Mouse (Mus musculus) spleen, postnatal 14 days (tissue): ENCODE measurements around the gene Syt7.
A peak's percentile ranks its signal among the peaks of the same experiment; 100 is the strongest.

Experiments
- DNase-seq, 2 experiments: peaks; one replicate each; pipeline ENCODE4 v3.0.0; 2021 to 2022; ENCODE audit warnings: low spot score in 2 of 2

Syt7 gene

DNA sequence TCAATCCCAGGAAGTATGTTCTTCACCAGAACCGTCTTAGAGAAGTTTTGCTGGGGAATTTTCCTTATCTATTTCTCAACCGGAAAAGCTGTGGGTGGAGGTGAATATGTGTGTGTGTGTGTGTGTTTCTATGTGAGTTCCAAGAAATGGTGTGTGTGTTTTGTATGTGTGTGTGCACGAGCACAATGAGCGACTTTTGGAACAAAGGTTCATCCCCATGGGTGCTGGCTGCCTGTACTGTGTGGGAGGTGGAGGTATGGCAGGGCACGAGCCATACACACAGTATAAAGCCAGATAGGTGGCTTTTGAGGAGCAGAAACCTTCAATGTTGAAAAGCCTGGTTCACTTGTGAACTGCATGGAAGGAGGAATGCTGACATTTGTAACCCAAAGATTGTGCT is 1.2 kb upstream of the Syt7 start:
- no peak for DNase-seq

DNA sequence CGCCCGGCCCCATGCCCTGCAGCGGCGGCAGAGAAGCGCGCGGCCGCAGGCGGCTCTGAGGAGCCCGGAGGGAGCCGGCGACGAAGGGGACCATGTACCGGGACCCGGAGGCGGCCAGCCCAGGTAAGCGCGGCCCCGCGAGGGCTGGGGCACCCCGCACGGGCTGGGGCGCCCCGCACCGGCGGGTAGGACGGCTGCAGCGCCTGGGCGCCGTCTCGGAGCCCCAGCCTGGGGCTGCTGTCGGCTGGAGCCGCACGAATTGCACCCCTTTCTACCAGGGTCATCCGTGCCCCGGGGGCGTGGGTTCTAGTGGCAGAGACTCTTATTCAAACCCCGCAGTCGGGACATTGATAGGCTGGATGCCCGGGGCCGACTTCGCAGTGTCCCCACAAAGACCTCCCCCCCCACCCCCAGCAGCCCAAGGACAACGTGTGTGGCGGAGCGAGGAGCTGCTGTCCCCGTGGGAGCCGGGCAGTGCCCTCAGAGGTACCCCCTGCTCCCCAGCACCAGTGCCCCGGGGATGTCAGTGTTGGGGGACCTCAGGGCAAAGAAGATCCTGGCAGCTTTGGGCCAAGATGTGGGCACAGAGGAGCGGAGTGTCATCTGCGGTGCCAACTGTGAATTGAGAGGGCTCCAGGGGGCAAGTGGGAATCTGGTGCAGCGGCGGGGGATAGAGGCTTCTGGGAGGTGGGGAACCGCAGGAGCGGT is 655 bp downstream of the Syt7 start:
- DNase-seq = no peak

DNA sequence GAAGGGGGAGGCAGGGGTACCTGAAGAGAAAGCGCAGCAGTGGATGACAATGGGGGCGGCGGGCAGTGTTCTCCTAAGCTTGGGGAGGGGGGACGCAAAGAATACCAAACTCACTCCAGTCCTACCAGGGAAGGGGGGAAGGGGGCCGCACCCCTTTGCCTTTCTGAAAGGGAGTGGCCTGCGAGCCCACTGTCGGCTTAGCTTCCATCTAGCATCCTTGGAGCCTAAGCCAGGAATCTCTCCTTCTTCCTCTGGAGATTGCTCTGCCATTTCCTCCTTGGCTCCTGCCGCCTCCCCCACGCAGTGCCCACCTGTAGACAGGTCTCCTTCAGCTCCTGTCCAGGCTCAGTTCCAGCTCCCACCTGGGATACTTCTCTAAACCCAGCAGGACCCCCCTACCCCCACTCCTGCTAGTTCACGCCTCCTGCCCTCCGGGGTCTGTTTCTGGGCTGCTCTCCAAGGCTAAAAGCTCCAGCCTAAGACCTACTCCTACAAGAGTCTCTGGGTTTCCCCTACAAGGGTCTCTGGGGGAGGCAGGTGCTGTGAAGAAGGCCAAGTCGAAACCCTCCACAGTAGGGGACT is 1.3 kb downstream of the Syt7 start:
- no peak for DNase-seq

DNA sequence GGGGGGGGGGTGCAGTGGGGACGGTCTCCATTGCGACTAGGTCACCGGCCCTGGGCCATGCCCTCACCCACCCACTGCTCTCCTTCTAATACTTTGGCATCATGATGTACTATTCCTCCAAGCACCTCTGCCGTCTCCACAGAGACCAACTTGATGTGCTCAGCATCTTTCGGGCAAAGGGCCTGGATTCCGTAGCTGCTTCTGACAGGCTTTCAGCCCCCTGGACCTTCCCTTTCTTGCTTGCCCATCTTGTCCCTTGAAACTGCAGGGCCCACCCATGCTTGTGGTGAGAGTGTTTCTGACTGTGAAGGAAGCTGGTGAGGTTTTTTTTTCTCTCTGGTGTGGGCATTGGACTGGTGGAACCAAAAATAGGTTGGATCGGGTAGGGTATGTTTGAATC is 2.1 kb downstream of the Syt7 start:
- no peak for DNase-seq

DNA sequence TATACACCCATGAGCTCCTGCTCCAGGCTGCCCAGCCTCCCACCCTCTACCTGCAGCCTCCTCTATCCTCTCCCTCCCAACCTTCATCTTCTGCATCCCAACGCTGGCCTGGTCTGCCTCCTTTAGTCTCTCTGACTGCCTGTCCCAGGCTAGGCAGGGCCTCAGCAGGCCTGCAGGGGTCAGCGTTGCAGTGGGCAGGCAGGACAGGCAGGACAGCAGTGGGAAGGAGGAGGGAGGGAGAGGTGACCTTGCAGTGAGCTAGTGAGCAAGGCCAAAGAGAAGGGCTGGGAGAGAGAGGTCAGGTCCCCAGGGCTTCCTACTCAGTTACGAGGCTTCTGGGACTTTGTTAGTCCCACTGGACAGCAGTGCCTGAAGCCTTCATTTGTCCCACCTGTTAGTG is 3.1 kb downstream of the Syt7 start:
- no peak for DNase-seq

DNA sequence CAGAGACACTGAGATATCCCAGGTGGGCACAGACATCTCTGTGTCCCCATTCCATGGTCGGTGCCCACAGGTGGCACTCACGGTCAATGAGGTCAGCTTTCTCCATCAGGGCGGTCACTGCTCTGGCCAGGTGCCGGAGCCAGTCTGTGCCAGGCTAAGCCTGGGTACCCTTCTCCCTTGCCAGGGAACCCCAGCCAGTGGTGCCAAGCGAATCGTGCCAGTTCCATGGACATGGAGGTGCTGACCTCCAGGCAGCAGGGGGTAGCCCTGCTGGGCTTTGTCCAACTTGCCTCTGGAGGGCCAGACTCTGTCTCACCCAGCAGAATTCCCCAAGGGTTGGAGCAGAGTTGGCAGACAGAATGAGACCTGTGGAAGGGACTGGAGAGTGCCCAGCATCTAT is 4.6 kb downstream of the Syt7 start:
- DNase-seq = no peak

DNA sequence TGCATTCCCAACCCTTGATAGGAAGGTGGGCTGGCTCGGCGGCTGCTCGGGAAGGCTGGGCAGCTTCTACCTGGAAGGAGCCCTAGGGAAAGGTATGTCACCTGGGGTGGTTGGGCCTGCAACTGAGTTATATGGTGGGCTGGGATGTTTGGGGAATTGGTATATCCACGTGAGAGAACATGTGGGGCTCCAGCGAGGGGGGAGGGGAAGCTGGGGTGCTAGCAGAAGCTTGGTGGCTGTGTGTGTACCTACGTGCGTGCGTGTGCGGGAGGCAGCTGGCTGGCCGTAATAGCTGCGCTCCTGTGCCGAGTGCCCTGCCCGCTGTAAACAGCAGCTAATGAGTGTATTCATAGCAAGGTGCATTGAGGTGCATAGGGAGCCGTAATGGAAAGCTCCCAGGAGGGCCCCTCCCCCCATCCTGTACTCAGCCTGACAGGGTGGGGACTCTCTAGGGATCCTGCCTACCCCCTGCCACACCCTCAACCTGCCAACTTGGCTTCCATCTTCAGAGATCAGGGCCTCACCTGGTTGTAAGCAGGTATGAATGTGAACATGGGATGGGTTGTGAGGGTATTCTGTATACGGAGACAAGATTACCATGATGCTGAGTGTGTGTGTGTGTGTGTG is 5.1 kb downstream of the Syt7 start:
- no peak for DNase-seq

DNA sequence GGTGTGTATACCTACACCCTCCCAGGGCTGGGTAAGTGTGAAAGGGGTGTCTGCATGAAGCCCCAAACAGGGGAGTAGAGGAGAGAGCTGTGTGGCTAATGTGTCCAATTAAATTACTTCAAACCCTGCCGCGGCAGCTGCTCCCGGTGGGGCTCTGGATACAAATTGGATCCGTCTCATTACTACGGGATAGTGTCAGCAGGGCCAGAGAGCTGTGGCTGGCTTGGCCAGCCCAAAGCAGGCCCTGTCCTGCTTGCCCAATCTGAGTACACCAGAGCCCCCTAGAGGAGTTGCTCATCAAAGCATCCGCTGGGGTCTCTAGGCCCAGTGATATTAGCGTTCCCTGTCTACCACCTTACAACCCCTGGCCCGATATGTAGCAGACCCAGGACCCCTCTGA is 6.3 kb downstream of the Syt7 start:
- DNase-seq = no peak

DNA sequence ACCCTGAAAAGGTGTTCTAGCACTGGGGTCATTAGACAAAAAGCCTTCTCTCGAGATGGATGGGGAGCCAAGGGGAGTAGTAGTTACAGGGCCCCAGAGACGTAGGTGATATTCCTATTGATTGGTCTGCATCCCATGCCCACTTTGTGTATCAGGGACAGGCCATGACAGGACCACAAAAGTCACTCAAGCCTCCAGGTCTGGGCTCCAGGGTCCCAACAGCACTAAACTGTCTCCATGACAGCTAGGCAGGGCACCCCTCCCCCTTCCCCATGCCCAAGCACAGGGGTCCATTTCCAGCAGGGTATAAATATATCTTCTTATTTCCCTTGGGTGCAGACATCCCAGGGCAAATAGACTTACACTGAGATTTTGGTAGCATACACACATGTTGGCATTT is 8.1 kb downstream of the Syt7 start:
- no peak for DNase-seq

DNA sequence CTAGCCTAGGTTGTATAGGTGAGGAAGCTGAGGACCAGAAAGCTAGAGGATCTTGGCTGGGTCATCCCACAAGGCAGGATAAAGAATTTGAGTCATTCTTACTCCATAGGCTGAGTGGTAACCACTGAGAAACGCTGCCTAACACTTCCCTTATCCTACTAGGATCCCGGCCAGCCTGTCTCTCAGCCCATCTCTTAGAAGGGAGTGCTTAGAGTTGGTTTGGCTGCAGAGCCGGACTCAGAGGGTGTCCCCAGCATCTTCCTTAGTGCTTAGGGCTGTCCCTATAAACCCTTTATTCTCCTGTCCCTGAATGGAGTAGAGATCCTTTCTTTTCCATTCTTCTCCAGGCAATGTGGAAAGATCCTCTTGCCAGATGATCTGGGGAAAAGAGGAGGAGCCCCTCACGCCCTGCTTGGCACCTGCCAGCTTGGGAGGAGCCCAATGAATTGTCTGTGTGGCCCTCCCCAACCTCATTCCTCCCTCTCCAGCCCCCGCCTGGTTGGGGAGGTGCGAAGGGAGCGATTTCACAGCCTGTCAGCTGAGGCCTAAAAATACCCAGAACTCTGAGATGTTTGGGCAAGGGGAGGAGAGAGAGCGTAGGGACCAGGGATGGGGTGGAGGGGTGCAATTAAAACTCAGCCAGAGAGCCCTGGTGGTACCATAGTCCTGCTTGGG is 8.7 kb downstream of the Syt7 start:
- no peak for DNase-seq

DNA sequence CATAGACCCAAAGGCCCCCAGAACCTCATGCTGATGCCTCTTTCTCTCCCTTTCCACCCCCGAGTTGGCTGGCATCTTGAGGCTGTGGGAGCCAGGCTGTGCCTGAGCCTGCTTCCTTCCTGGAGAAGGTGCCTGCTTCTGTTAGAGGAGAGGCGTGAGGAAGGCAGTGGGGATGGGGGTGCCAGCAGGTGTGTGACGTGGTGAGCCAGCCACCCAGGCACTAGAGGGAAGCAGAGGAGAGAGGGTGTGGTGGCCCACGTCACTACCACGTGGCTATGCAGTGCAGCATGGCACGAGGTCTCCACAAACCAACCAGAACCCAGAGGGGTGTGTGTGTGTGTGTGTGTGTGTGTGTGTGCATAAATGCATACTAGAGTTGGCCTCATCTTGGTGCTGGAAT is 9.4 kb downstream of the Syt7 start:
- DNase-seq = no peak

DNA sequence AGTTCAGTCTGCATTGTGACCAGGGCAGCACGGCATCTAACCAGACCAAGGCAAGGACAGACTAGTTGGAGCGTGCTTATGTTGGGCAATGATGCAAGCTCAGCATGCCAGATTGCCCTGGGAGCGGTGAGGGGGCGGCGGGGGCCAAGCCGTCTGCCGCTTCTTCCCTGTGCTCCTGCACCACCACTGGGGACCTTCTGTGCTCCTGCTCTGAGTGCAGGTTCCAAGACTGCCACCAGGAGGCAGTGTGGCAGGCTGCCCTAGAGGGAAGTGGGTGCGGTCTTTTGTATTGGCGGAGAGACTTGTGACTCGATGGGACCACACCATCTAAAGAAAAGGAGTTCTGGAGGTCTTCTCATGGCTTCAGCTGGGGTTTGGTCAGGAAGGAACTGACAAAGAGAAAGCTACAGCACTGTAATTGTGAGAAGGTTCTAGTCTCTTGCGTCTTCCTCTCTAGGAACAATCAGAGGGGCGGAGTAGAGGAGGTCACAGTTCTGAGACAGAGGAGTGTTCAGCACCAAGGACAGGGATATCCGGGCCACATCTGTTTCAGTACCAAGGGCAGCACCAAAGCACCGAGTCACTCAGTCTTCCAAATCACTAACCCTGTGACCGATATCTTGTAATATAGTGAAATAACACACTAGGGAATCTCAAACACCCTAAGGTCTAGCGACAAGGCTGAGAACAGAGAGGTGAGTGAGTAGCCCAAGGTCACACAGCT is 14.0 kb downstream of the Syt7 start:
- peak in 1 of 2 experiments; percentile 23 for DNase-seq

DNA sequence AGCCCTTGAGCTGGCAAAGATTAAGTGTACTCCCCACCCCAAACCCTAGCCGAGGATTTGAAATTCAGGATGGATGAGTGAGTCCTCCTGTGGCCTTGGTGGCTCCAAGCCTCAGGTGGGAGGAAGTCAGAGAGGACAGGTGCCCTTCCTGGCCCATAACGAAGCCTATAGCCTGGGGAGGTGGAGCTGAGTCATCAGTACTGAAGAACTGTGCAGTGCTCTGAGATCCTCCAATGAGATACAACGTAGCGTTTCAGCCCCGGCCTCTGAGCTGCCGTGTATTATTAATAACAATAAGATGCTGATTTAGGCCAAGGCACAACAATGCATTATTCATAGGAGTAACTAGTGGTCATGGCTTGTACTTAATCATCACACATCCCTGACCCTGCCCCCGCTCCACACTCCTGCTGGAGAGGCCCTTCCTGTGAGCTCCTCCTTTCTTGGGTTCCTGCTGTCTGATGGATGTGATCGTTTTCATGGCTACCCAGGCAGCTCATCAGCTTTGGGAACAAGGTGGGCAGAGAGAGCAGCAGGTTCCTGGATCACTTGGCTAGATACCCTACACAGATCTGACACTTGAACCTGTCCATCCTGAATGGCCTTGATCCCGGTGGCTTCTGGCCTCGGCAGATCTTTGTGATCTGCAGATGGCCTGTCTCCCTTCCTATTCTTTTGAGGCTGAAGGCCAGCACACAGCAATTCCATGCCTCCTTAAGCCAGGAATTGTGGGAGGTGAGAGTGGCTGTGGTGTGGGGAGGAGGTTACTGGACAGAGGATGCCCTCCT is 14.9 kb downstream of the Syt7 start:
- no peak for DNase-seq

DNA sequence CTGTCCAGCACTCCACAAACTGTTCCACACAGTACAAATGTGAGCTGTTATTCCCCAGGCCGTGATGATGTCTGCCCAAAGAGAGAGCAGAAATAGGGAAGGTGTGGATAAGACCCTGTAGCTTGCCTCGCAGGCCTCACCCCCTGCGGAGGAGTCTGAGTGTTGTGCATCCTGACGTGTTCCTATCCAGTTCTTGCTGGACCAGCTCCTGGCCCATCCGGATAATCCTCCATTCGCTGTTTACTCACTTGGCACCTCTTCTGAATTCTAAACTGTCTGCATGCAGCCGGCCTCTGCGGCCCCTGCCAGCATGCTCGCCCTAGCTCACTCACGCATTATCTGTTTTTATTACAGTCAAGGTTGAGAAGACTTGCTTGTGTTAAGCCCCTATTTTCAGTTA is 15.5 kb downstream of the Syt7 start:
- no peak for DNase-seq

DNA sequence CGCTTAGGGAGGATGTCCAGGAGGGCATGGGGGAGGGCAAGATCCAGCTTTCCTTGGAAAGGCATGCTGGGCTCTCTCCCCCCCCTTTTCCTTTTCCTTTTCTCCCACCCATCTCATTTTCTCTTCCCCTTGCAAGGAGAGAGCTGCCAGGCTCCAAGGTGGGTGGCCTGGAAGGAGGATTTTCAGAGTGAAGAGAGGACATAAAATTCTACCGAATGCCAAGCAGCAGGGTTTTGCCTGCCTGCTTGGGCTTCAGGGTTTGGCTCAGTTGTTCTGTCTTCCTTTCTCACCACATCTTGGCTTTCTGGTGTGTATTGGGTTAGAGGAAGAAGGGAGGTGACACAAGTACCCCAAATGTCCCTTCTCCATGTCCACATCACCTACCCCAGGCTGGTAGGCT is 16.0 kb downstream of the Syt7 start:
- DNase-seq = no peak

DNA sequence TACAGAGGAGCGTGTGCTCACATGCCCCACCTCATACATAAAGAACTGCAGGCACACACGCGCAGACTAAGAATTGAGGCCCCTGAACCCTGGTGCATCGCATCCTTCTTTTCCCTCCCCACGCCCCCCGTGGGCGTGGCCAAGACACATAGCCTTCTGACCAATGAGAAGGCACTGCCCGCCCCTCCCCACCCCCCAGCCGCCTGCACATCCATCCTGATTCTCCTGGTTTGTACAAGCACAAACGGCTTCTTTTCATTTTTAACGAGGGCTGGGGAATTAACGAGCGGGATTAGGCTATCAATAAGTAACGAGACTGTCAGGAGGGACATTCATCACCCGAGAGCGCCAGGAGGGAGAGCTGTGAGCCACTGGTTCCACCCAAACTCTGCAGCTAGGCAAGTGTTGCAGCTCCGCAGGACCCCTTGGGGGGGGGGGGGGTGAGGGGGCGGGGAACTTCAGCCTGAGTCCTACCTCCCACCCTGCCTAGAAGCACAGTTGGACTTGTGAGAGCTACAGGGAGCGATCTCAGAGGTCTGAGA is 24.9 kb downstream of the Syt7 start:
- no peak for DNase-seq

DNA sequence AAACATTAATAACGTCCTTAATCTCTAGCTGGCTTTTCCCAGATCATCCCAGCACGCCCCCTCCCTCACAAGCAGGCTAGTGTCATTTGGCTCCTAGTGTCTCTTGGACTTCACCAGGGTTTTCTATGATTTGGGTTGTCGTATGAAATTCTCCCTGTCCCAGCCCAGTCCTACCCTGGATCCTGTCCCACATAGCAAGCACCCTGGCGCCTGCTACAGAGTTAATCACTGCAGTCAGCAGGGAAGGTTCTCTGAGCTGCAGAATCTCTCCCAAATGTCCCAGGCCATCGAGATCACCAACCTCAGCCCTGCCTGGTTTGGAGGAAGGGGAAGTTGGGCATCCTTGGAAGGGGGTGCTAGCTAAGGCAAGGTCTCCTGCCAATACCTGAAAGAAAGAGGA is 26.6 kb downstream of the Syt7 start:
- DNase-seq = no peak

DNA sequence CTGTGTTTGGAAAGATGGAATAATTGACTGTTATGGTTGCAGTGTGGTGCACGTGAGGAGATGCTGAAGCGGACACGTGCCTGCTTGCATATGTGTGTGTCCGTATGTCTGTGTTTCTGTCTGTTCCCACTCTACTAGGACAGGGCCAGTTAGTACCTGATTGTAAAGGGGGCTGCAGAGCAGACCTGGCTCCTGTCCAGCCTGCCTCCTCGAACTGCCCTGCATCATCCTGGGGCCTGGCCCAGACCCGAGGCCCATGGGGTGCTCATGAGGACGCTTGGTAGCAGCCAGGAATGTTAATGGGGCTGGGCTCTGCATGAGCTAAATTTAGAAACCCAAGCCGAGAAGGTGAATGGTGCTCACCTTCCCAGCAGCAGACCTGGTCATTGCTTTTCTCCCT is 28.0 kb downstream of the Syt7 start:
- DNase-seq = no peak

DNA sequence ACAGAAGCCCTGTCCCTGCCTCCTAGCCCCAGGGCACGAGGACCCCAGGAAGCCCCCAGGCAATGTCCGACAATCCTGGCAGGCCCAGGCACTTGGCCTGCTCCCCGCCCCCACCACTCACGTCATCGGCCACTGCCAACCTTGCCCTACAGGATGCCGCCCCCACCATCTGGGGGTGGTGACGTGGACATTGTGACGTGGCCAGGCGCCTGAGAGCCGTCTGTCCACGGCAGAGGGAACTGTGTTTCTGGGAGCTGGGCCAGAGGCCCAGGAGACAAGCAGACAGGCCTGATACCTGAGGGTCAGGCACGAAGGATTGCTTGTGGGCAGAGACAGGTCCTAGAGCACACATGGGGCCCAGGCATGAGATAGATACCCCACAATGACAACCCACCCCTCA is 28.5 kb downstream of the Syt7 start:
- DNase-seq = no peak

DNA sequence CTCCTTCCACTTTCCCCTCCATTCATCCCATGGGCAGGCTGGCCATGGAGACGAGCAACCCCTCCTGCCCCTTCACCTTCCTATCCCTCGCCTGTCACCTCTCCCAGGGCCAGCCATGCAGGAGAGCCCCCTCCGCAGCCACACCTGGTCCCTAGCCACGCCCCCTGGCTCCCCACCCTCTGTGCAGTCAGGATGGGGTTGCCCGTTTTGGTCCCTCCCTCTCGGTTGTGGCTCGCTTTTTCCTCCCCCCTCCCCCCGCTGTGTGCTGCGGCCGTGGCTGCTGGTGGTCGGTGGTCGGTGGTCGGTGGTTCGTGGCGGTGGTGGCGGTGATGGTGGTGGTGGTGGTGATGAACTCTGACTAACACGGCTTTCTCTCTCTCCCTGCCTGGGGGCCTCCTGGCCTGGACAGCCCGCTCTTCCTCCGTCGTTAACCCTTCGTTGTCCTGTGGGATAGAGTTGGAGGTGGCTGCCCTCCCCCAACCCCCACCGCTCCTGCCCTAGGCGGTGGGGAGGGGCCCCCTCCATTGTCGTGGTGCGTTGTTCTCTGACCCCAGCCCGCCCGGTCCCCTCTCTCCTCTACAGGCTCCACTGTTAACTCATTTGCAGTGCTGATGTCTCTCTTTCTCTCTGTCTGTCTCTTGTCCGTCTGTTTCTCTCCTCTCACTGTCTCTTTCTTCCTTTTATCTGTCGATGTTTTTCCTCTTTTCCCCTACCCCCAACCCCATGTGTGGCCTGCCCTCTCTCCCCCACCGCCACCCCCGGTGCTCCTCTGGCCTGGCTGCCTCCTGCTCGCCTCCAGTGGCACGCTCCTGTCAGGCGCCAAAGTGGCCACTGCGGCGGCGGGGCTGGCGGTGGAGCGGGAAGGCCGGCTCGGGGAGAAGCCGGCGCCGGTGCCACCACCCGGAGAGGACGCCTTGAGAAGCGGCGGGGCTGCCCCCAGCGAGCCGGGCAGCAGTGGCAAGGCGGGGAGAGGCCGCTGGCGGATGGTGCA is 33.4 kb downstream of the Syt7 start:
- DNase-seq = no peak
